Mouse (Mus musculus) adrenal gland, adult 2 months (tissue): ENCODE results near the gene Gm10198. TPM values are rescaled to one million over a fixed set of nuclear protein-coding genes. Genes with fewer than 3 reads are reported as not detected.

ENCODE experiments used
- DNase-seq: peaks from one replicate; pipeline ENCODE4 v3.0.0; 2021
- long read RNA-seq: library from polyadenylated mRNA; stranded (forward); transcript quantifications from one replicate; pipeline ENCODE4 v2.0.0, GENCODE M21; 2021
- polyA plus RNA-seq: library from polyadenylated mRNA; depleted of rRNA; stranded (reverse); fragments of >200 nt; gene quantifications from 2 replicates; pipeline ENCODE4 v1.2.3, GENCODE M21; 2012; rRNA removed
- total RNA-seq, 2 experiments: library from RNA; stranded (reverse); gene quantifications; 2 replicates each; pipeline ENCODE4 v1.2.3; 2021

Gm10198 gene
- total RNA-seq (not detected), polyA plus RNA-seq (not detected in 2 replicates)
- long read RNA-seq = 0 reads

GRCm38 (mm10) chr13:111592485-111592884, at the start of gene Gm10198:
TSS of gene Gm10198 (plus strand) at chr13:111592785.
- no peak for DNase-seq

GRCm38 (mm10) chr13:111545286-111545685, 47.3 kb upstream of the Gm10198 start:
- peak; percentile 51 for DNase-seq

GRCm38 (mm10) chr13:111552769-111553168, 39.8 kb upstream of the Gm10198 start:
- DNase-seq = no peak

- no peak for DNase-seq
These were observed 39.4 kb upstream of the Gm10198 start for GRCm38 (mm10) chr13:111553182-111553581.

GRCm38 (mm10) chr13:111553941-111554340, 38.6 kb upstream of the Gm10198 start:
- DNase-seq = no peak

GRCm38 (mm10) chr13:111555333-111555732, 37.3 kb upstream of the Gm10198 start:
- DNase-seq = peak; percentile 19

GRCm38 (mm10) chr13:111556375-111556774, 36.2 kb upstream of the Gm10198 start:
- no peak for DNase-seq

- no peak for DNase-seq
These were observed 32.4 kb upstream of the Gm10198 start for GRCm38 (mm10) chr13:111560152-111560551.

GRCm38 (mm10) chr13:111562595-111562994, 30.0 kb upstream of the Gm10198 start:
- DNase-seq = no peak

- DNase-seq = peak; percentile 22
These were observed 18.4 kb upstream of the Gm10198 start for GRCm38 (mm10) chr13:111574196-111574595.

- DNase-seq = no peak
These were observed 15.4 kb upstream of the Gm10198 start for GRCm38 (mm10) chr13:111577177-111577576.

- no peak for DNase-seq
These were observed 12.5 kb upstream of the Gm10198 start for GRCm38 (mm10) chr13:111580054-111580453.

GRCm38 (mm10) chr13:111598111-111598510, 5.5 kb downstream of the Gm10198 start:
- DNase-seq = no peak

- DNase-seq = no peak
These were observed 8.8 kb downstream of the Gm10198 start for GRCm38 (mm10) chr13:111601383-111601782.

GRCm38 (mm10) chr13:111604826-111605225, 12.2 kb downstream of the Gm10198 start:
- DNase-seq = no peak

GRCm38 (mm10) chr13:111616168-111617125, 23.9 kb downstream of the Gm10198 start:
- no peak for DNase-seq

- DNase-seq = no peak
These were observed 27.8 kb downstream of the Gm10198 start for GRCm38 (mm10) chr13:111620433-111620832.

GRCm38 (mm10) chr13:111622425-111622824, 29.8 kb downstream of the Gm10198 start:
- no peak for DNase-seq

GRCm38 (mm10) chr13:111623112-111623511, 30.5 kb downstream of the Gm10198 start:
- no peak for DNase-seq

GRCm38 (mm10) chr13:111624115-111624514, 31.5 kb downstream of the Gm10198 start:
- DNase-seq = no peak

GRCm38 (mm10) chr13:111634163-111635160, 41.9 kb downstream of the Gm10198 start:
- no peak for DNase-seq

GRCm38 (mm10) chr13:111640319-111640718, 47.7 kb downstream of the Gm10198 start:
- DNase-seq = no peak
